Comparison of ENCODE assay signal across 13 mouse cellular contexts in genomic region chr17:31703276-31703980, GRCm38 (mm10). TPM values are rescaled to one million over a fixed set of nuclear protein-coding genes. Genes with fewer than 3 reads are reported as not detected.
DNase-seq lines count a peak whose midpoint lies in the region; ATAC-seq and TF ChIP-seq lines count a peak whose summit lies in the region.
"Had no signal": no experiment of that assay in that cellular context is flagged by ENCODE, and none has a peak within 500 bp of the region (broad histone marks: within the 10 kb centered on the region; RNA-seq: fewer than 3 reads in every experiment).

No protein-coding gene starts in this region.

- H3K27ac ChIP-seq in heart, embryonic 10.5 days = no peak overlapping the region
- H3K27ac ChIP-seq: heart, embryonic 15.5 days had no signal

- H3K4me3 ChIP-seq in heart, embryonic 10.5 days = no peak overlapping the region
- H3K4me3 ChIP-seq: heart, embryonic 15.5 days had no signal

- no peaks in the 10 kb centered on the region for H3K9me3 ChIP-seq in heart, embryonic 10.5 days
- H3K9me3 ChIP-seq: heart, embryonic 15.5 days had no signal

- peak; percentile 62 for ATAC-seq in Patski

- POLR2A ChIA-PET in Patski (lab: Charles Lee) = no interaction called here

- 71% methylated on average over 6 of the region's 6 CpGs for WGBS in heart, embryonic 10.5 days

- peaks cover 7% of the 10 kb centered on the region; the same call in 1 of the 2 replicates for H3K4me1 ChIP-seq in heart, embryonic 10.5 days

- in situ Hi-C loops in Patski (cut with MboI; ENCODE audit: low pct_unique_long_range_greater_than_20kb) = no loop called here

- no peaks in the 10 kb centered on the region for H3K36me3 ChIP-seq in heart, embryonic 10.5 days
- H3K36me3 ChIP-seq: heart, embryonic 15.5 days had no signal

- CTCF ChIA-PET in Patski (lab: Charles Lee) = interaction anchor here (1.1 to 1.6 kb wide), 2 partner anchors 13 to 325 kb away, joined by 4 read pairs; no protein-coding TSS in a partner anchor

- no peak for TF ChIP-seq CTCF in Patski (IDR thresholded peaks at IDR 0.05)

- no peaks in the 10 kb centered on the region for H3K27me3 ChIP-seq in heart, embryonic 10.5 days (ENCODE audit: insufficient read depth, poor library complexity, severe bottlenecking)
- H3K27me3 ChIP-seq in Patski = no peaks in the 10 kb centered on the region
- H3K27me3 ChIP-seq: heart, embryonic 15.5 days had no signal

- DNase-seq in heart, adult 18-20 months = peak; percentile 76 to 83
- no peak for DNase-seq in heart, embryonic 10.5 days (ENCODE audit: low spot score)
- no peak for DNase-seq in Patski (ENCODE audit: low read depth, low spot score)
- DNase-seq in heart, adult 9 months (ENCODE audit: low spot score in 2 of 2) = peak; percentile 68 to 76
- DNase-seq in lung, adult 18-20 months = peak; percentile 75 to 83
- DNase-seq in left cerebral cortex, adult 18-20 months (ENCODE audit: low spot score in 2 of 2) = no peak
- no peak for DNase-seq in right cerebral cortex, postnatal 14 days
- DNase-seq in cerebellum, postnatal 36 days = no peak
- DNase-seq: cerebellum, adult 18-20 months; layer of hippocampus, postnatal 36 days had no signal

RNA-seq across cellular contexts. Expression of gene Cryaa, which starts 25.8 kb away (rescaled TPM):
- not detected for total RNA-seq in heart, adult 18-20 months (2021)
- not detected in 2 replicates for polyA plus RNA-seq in heart, embryonic 10.5 days (2016; fragmentation: Nextera tagmentation; extraction: Ambion mirVana)
- not detected for polyA plus RNA-seq in Patski (2021)
- total RNA-seq in left cerebral cortex, adult 18-20 months (2021) = under 1 TPM in 1 of 2 experiments, not detected in 1; 0.30 TPM
- polyA plus RNA-seq: C2C12; heart, embryonic 15.5 days; testis, adult 2 months had no signal

RNA-seq across cellular contexts. Expression of gene U2af1, which starts 44.7 kb away (rescaled TPM):
- total RNA-seq in heart, adult 18-20 months (2021) = 10 to 100 TPM; 68.6 to 77.1 TPM
- 271 and 373 TPM in 2 replicates for polyA plus RNA-seq in heart, embryonic 10.5 days (2016; fragmentation: Nextera tagmentation; extraction: Ambion mirVana)
- 167 TPM for polyA plus RNA-seq in Patski (2021)
- total RNA-seq in left cerebral cortex, adult 18-20 months (2021) = 100 to 1,000 TPM; 118 to 119 TPM

Comparison
In these comparisons a context has a peak if more than half of its experiments do, and no peak if none do; other contexts are left out.
1. DNase-seq: peak in heart, adult 18-20 months (2 of 2), heart, adult 9 months (2 of 2) and lung, adult 18-20 months (2 of 2); none in heart, embryonic 10.5 days (single experiment), Patski (single experiment), left cerebral cortex, adult 18-20 months (0 of 2), right cerebral cortex, postnatal 14 days (single experiment) and cerebellum, postnatal 36 days (0 of 2).